Mouse (Mus musculus) forebrain, embryonic 14.5 days (tissue): ENCODE measurements at regions not wholly inside any gene's neighbourhood (a gene's known extent, or its start where the extent isn't known, plus 50 kb on each side); places are given as distances from the start of the nearest gene placed in this dataset.

Experiments used
- ATAC-seq: fragments of 200-750 bp; cut with Nextera tagmentation; 2 replicates; pipeline ENCODE4 v1.8.0; 2017; ENCODE audit warnings: mild to moderate bottlenecking, moderate library complexity
- DNase-seq: peaks from one replicate; pipeline ENCODE4 v3.0.0-alpha.2; 2015; ENCODE audit warnings: low spot score
- H3K27ac ChIP-seq: fragments of 300-500 bp; sonication (generic); 2 replicates; pipeline ENCODE4 v1.5.1; 2014; ENCODE audit warnings: low read depth, mild to moderate bottlenecking, control low read depth, low read length, moderate library complexity
- H3K27me3 ChIP-seq: fragments of 300-500 bp; sonication (generic); replicated peaks from 2 replicates; pipeline ENCODE4 v1.6.1; 2014; ENCODE audit warnings: low read length, control low read depth, mixed read lengths; ENCODE audit not compliant: control insufficient read depth, insufficient read depth
- H3K36me3 ChIP-seq: fragments of 300-500 bp; sonication (generic); 2 replicates; pipeline ENCODE4 v1.6.1; 2014; ENCODE audit warnings: low read length, control low read depth; ENCODE audit not compliant: control insufficient read depth, insufficient read depth
- H3K4me1 ChIP-seq: fragments of 300-500 bp; sonication (generic); 2 replicates; pipeline ENCODE4 v1.6.1; 2014; ENCODE audit warnings: antibody characterized with exemption, low read length, control low read depth; ENCODE audit not compliant: control insufficient read depth, insufficient read depth
- H3K4me2 ChIP-seq: fragments of 300-500 bp; sonication (generic); 2 replicates; pipeline ENCODE4 v1.6.1; 2014; ENCODE audit warnings: mild to moderate bottlenecking, control low read depth, low read length
- H3K4me3 ChIP-seq: fragments of 300-500 bp; sonication (generic); 2 replicates; pipeline ENCODE4 v1.5.1; 2014; ENCODE audit warnings: low read depth, low read length, control low read depth
- H3K9ac ChIP-seq: fragments of 300-500 bp; sonication (generic); 2 replicates; pipeline ENCODE4 v1.6.1; 2014; ENCODE audit warnings: mild to moderate bottlenecking, low read length, control low read depth, moderate library complexity
- H3K9me3 ChIP-seq: fragments of 300-500 bp; sonication (generic); replicated peaks from 2 replicates; pipeline ENCODE4 v1.6.1; 2016; ENCODE audit warnings: low read length, control low read depth, mixed read lengths; ENCODE audit not compliant: control insufficient read depth
- WGBS: fragments of 180-500 bp; shearing (Covaris S2); extraction: QIAGEN DNeasy Blood & Tissue Kit; methylation state at CpG from one replicate; pipeline ENCODE4 v1.1.7; 2014; 5-methylcytosine and 5-hydroxymethylcytosine counted together

DNA sequence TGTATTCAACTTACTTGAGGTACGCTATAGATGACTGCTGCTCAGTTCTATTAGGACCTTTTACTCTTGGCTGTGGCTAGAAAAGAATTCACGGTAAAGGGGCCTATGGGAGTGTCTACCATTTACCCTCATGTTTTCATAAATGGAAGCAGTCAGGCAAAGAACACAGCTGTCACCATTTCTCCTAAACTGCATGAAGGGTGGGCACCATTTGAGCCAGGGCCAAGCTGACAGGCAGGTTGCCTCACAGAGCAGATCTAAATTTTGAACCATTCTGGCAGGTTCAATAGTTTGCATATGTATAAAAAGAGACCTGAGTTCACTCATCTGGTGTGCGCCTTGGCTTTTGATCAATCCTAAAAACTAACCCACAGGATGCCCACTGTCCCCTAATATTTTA, 410.3 kb downstream of the Rwdd3 start:
- Histone ChIP-seq H3K4me2 (no peak overlapping the region), H3K9ac (no peak overlapping the region), H3K27me3 (no peaks in the 10 kb centered on the region), H3K36me3 (no peaks in the 10 kb centered on the region), H3K27ac (no peak overlapping the region), H3K4me1 (no peaks in the 10 kb centered on the region), H3K9me3 (no peaks in the 10 kb centered on the region), H3K4me3 (no peak overlapping the region)
- WGBS: 80% methylated on average over 3 of the region's 3 CpGs
- DNase-seq (no peak), ATAC-seq (no peak)

DNA sequence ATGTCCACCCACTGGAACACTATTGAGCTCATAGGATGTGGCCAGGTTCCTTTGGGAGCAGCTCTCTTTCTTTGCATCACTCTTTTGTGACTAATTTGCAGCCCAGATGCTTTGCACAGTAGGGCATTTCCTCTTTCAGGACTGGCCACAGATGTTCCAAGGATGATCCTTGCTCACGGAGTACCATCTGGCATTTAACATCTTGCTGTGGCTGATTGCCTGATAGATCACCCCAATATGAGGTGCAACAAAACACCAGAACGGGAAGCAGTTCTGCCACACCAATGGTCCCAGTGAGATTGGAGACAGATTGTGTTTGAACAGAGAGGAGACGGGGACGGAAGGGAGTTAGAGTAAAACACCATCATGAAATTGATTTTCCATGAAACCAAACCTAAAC, 423.0 kb downstream of the Rwdd3 start:
- DNase-seq: no peak
- Histone ChIP-seq H3K36me3 (no peaks in the 10 kb centered on the region), H3K27me3 (no peaks in the 10 kb centered on the region), H3K4me1 (no peaks in the 10 kb centered on the region), H3K4me2 (no peak overlapping the region), H3K27ac (no peak overlapping the region), H3K4me3 (no peak overlapping the region), H3K9ac (no peak overlapping the region), H3K9me3 (no peaks in the 10 kb centered on the region)
- ATAC-seq: no peak
- WGBS: 78% methylated on average over 4 of the region's 4 CpGs

- Histone ChIP-seq H3K4me2 (no peak overlapping the region), H3K27ac (no peak overlapping the region), H3K36me3 (no peaks in the 10 kb centered on the region), H3K9me3 (no peaks in the 10 kb centered on the region), H3K9ac (no peak overlapping the region), H3K27me3 (no peaks in the 10 kb centered on the region), H3K4me1 (no peaks in the 10 kb centered on the region), H3K4me3 (no peak overlapping the region)
- DNase-seq: no peak
- ATAC-seq: no peak
- 88% methylated on average over 4 of the region's 4 CpGs for WGBS
Measured at GRCm38 (mm10) chr3:120747678-120748077, 423.8 kb downstream of the Rwdd3 start.

DNA sequence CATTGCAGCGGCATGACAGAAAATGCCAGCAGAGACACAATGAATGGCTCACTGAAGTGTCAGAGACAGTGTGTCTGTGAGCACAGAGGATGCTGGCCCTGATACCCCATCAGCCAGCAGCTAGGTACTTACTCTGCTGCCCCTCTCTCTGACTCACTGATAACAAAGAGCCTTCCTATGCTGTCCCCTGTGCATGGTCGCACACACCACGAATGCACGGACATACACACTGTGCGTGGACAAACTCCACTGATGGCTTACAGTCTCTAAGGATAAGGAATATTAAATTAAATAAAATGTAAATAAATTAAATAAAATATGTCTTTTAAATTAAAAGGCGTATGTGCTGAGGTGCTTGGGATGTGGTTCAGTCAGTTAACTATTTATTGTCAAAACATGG, 438.2 kb downstream of the Rwdd3 start:
- H3K4me2 ChIP-seq: no peak overlapping the region
- no peak overlapping the region for H3K9ac ChIP-seq
- no peak overlapping the region for H3K27ac ChIP-seq
- WGBS: 94% methylated on average over 6 of the region's 6 CpGs
- ATAC-seq: no peak
- H3K4me3 ChIP-seq: no peak overlapping the region
- H3K4me1 ChIP-seq: peaks cover 11% of the 10 kb centered on the region; the same call in 1 of the 2 replicates
- H3K36me3 ChIP-seq: no peaks in the 10 kb centered on the region
- H3K9me3 ChIP-seq: no peaks in the 10 kb centered on the region
- H3K27me3 ChIP-seq: no peaks in the 10 kb centered on the region
- no peak for DNase-seq

DNA sequence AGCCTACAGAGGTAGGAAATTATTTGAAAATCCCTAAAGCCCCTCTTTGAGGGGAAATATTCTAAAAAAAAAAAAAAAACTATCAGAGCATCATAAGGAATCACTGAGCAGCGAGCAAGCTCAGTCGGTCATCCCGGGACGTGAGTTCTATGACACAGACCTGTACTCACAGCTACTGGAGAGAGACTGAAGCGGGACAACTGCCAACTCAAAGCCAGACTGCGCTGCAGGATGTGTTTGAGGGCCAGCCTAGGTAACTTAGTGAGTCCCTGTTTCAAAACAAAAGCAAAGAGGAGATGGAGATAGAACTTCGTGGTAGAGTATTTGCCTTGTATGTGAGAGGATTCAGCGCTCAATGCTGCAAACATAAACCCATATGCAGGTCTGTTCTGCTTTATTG, 439.1 kb downstream of the Rwdd3 start:
- ATAC-seq (no peak), DNase-seq (no peak)
- H3K9me3 ChIP-seq: no peaks in the 10 kb centered on the region
- no peak overlapping the region for H3K9ac ChIP-seq
- no peak overlapping the region for H3K27ac ChIP-seq
- no peak overlapping the region for H3K4me3 ChIP-seq
- no peaks in the 10 kb centered on the region for H3K36me3 ChIP-seq
- WGBS: 95% methylated on average over 8 of the region's 8 CpGs
- no peaks in the 10 kb centered on the region for H3K27me3 ChIP-seq
- no peak overlapping the region for H3K4me2 ChIP-seq
- H3K4me1 ChIP-seq: peaks cover 11% of the 10 kb centered on the region; the same call in 1 of the 2 replicates

- Histone ChIP-seq H3K4me3 (no peak overlapping the region), H3K27me3 (no peaks in the 10 kb centered on the region), H3K4me1 (peaks cover 11% of the 10 kb centered on the region; the same call in 1 of the 2 replicates), H3K9ac (no peak overlapping the region), H3K9me3 (no peaks in the 10 kb centered on the region), H3K4me2 (no peak overlapping the region), H3K36me3 (no peaks in the 10 kb centered on the region), H3K27ac (peak overlapping the region; percentile 10; the same call in 1 of the 2 replicates)
- 45% methylated on average over 9 of the region's 9 CpGs for WGBS
- ATAC-seq (peak; percentile 83), DNase-seq (peak; percentile 73)
Measured at GRCm38 (mm10) chr3:120731287-120731686, 440.2 kb downstream of the Rwdd3 start.

- 78% methylated on average over 4 of the region's 4 CpGs for WGBS
- no peak overlapping the region for H3K4me2 ChIP-seq
- no peak for ATAC-seq
- no peaks in the 10 kb centered on the region for H3K9me3 ChIP-seq
- no peaks in the 10 kb centered on the region for H3K27me3 ChIP-seq
- no peak for DNase-seq
- peak overlapping the region; percentile 54 for H3K27ac ChIP-seq
- no peak overlapping the region for H3K9ac ChIP-seq
- H3K4me1 ChIP-seq: peaks cover 11% of the 10 kb centered on the region; the same call in 1 of the 2 replicates
- H3K36me3 ChIP-seq: no peaks in the 10 kb centered on the region
- H3K4me3 ChIP-seq: no peak overlapping the region
Measured at GRCm38 (mm10) chr3:120730225-120730624, 441.3 kb downstream of the Rwdd3 start.

DNA sequence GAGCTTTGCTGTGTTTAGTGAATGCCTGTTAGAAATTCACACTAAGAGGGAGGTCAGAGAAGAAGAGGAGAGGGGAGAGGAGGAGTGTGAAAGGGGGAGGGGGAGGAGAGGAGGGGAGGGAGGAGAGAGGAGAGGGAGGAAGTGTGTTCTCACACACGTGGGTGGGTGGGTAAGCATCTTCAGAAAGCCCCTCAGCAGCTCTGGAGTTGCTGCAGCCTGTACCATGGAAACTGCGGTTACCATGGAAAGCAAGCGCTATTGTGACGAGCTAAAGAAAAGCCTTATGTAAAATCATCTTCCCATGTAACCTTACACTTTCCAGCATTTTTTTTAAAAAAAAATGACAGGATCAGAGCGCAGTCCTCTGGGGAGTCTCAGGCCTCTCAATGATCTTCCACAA, 441.8 kb downstream of the Rwdd3 start:
- Histone ChIP-seq H3K27me3 (no peaks in the 10 kb centered on the region), H3K27ac (peak overlapping the region; percentile 54), H3K4me2 (no peak overlapping the region), H3K4me1 (peaks cover 11% of the 10 kb centered on the region; the same call in 1 of the 2 replicates), H3K9me3 (no peaks in the 10 kb centered on the region), H3K9ac (no peak overlapping the region), H3K36me3 (no peaks in the 10 kb centered on the region), H3K4me3 (no peak overlapping the region)
- peak; percentile 83 for ATAC-seq
- peak; percentile 83 for DNase-seq
- 34% methylated on average over 5 of the region's 5 CpGs for WGBS

DNA sequence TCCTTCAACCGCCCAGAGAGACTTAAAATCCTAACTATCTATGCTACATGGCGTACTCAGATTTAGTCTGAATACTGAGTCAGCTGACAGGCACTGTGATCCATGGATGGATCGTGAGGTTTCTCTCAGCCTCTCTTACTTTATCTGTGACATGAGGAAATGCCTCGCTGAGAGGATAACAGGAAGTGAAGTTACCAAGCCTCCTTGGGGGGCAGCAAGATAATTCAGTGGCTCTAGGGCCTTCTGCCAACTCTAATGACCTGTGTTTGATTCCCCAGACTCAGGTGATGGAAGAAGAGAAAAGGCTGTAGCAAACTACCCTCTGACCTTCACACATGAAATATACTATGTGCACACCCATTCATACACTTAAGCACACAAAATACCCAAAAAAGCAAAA, 486.3 kb downstream of the Rwdd3 start:
- no peaks in the 10 kb centered on the region for H3K27me3 ChIP-seq
- H3K4me2 ChIP-seq: no peak overlapping the region
- H3K9me3 ChIP-seq: no peaks in the 10 kb centered on the region
- WGBS: 86% methylated on average over 4 of the region's 4 CpGs
- peaks cover 3% of the 10 kb centered on the region; the same call in 1 of the 2 replicates for H3K4me1 ChIP-seq
- no peaks in the 10 kb centered on the region for H3K36me3 ChIP-seq
- no peak overlapping the region for H3K4me3 ChIP-seq
- no peak overlapping the region for H3K27ac ChIP-seq
- no peak overlapping the region for H3K9ac ChIP-seq
- DNase-seq (no peak), ATAC-seq (no peak)
